Comparison of ENCODE assay signal across 11 mouse cellular contexts in the genomic region with DNA sequence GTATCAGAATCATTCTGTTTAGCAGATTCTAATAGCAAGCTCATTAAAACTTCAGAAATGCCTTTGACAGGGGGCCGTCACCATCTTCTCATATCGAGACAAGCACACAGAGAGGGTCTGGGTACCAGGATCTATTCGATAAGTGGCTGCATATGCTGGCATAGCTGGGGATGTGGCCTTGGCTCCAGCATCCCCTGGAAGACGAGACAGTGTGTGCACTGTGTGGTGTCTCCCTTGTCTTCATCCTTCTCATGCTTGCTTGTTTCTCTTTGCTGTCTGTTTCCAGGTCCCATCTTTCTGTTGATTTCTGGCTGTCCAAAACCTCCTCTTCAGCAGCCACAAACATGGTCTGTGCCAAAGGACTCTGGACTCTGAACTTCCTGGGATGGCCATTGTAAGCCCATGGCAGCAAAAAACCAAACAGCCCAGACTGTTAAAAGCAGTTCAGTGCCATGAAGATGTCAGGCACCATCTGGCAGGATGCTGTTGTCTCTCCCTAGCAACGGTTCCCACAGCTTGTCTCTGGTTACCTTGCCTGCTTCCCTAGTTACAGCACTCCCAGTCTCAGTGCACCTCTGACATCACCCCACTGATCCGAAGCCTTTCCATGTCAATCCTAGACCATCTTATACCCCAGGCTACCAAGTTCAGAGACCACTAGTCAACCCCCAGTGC. TPM values are rescaled to one million over a fixed set of nuclear protein-coding genes. Genes with fewer than 3 reads are reported as not detected.
DNase-seq lines count a peak whose midpoint lies in the region; ATAC-seq and TF ChIP-seq lines count a peak whose summit lies in the region.
"Had no signal": no experiment of that assay in that cellular context is flagged by ENCODE, and none has a peak within 500 bp of the region (broad histone marks: within the 10 kb centered on the region; RNA-seq: fewer than 3 reads in every experiment).

No protein-coding gene starts in this region.

- no peaks in the 10 kb centered on the region for H3K36me3 ChIP-seq in hindbrain, embryonic 15.5 days
- H3K36me3 ChIP-seq in midbrain, embryonic 13.5 days: no peaks in the 10 kb centered on the region
- H3K36me3 ChIP-seq: intestine, embryonic 15.5 days; liver, embryonic 15.5 days had no signal

- H3K4me3 ChIP-seq in cerebellum, adult 2 months (replicated peaks; ENCODE audit: insufficient read depth, low read depth, low read length): no peak overlapping the region
- no peak overlapping the region for H3K4me3 ChIP-seq in hindbrain, embryonic 15.5 days
- no peak overlapping the region for H3K4me3 ChIP-seq in midbrain, embryonic 13.5 days (replicated peaks)
- H3K4me3 ChIP-seq: intestine, embryonic 15.5 days; liver, embryonic 15.5 days had no signal

- no peaks in the 10 kb centered on the region for H3K27me3 ChIP-seq in cerebellum, adult 2 months (ENCODE audit: control insufficient read depth, insufficient read depth, low read length)
- H3K27me3 ChIP-seq in hindbrain, embryonic 15.5 days: no peaks in the 10 kb centered on the region
- H3K27me3 ChIP-seq in midbrain, embryonic 13.5 days: no peaks in the 10 kb centered on the region
- H3K27me3 ChIP-seq: intestine, embryonic 15.5 days; liver, embryonic 15.5 days had no signal

- peak; percentile 26 for DNase-seq in kidney, adult 9 months
- DNase-seq in kidney, adult 11 months: no peak
- peak; percentile 35 to 65 for DNase-seq in cerebellum, adult 2 months
- no peak for DNase-seq in adrenal gland, postnatal 36 days
- DNase-seq in ovary, postnatal 10 days (ENCODE audit: low spot score): no peak
- DNase-seq: gastrocnemius, postnatal 25 days had no signal

- no peak for TF ChIP-seq CTCF in cerebellum, adult 2 months (IDR thresholded peaks at IDR 0.05; ENCODE audit: borderline replicate concordance, insufficient read depth, low read depth, low read length)

- no peak for TF ChIP-seq POLR2A in cerebellum, adult 2 months (IDR thresholded peaks at IDR 0.05; ENCODE audit: borderline replicate concordance, insufficient read depth, low read length)

- WGBS in cerebellum, adult 2 months: 25% methylated on average over 6 of the region's 6 CpGs
- WGBS in hindbrain, embryonic 15.5 days: 70% methylated on average over 6 of the region's 6 CpGs
- WGBS in midbrain, embryonic 13.5 days: 76% methylated on average over 6 of the region's 6 CpGs

- no peak overlapping the region for H3K4me2 ChIP-seq in hindbrain, embryonic 15.5 days
- H3K4me2 ChIP-seq in midbrain, embryonic 13.5 days (replicated peaks): no peak overlapping the region
- H3K4me2 ChIP-seq: intestine, embryonic 15.5 days; liver, embryonic 15.5 days had no signal

- no peak overlapping the region for H3K27ac ChIP-seq in cerebellum, adult 2 months (ENCODE audit: insufficient read depth, low read length)
- H3K27ac ChIP-seq in hindbrain, embryonic 15.5 days (replicated peaks): no peak overlapping the region
- H3K27ac ChIP-seq in midbrain, embryonic 13.5 days: no peak overlapping the region
- H3K27ac ChIP-seq: intestine, embryonic 15.5 days; liver, embryonic 15.5 days had no signal

- peak; percentile 81 for ATAC-seq in hindbrain, embryonic 15.5 days (ENCODE audit: low FRiP score, low read depth)
- ATAC-seq in midbrain, embryonic 13.5 days: peak; percentile 65; the same call in 1 of the 2 replicates
- ATAC-seq in megakaryocyte-erythroid progenitor cell, adult 5-6 weeks (replicated peaks; ENCODE audit: low FRiP score, low TSS enrichment, poor library complexity, severe bottlenecking): no peak
- ATAC-seq: intestine, embryonic 15.5 days had no signal

- no peaks in the 10 kb centered on the region for H3K9me3 ChIP-seq in hindbrain, embryonic 15.5 days
- H3K9me3 ChIP-seq in midbrain, embryonic 13.5 days: no peaks in the 10 kb centered on the region
- H3K9me3 ChIP-seq: intestine, embryonic 15.5 days; liver, embryonic 15.5 days had no signal

- peaks cover 6% of the 10 kb centered on the region for H3K4me1 ChIP-seq in cerebellum, adult 2 months (ENCODE audit: control insufficient read depth, insufficient read depth, low read length)
- H3K4me1 ChIP-seq in hindbrain, embryonic 15.5 days (replicated peaks): no peaks in the 10 kb centered on the region
- H3K4me1 ChIP-seq in midbrain, embryonic 13.5 days (replicated peaks): no peaks in the 10 kb centered on the region
- H3K4me1 ChIP-seq: intestine, embryonic 15.5 days; liver, embryonic 15.5 days had no signal

- H3K9ac ChIP-seq in hindbrain, embryonic 15.5 days: no peak overlapping the region
- no peak overlapping the region for H3K9ac ChIP-seq in midbrain, embryonic 13.5 days (replicated peaks)
- H3K9ac ChIP-seq: intestine, embryonic 15.5 days; liver, embryonic 15.5 days had no signal

RNA-seq across cellular contexts. Expression of a gene that starts 56.5 kb away (rescaled TPM):
- 45.8 and 49.4 TPM in 2 replicates for polyA plus RNA-seq in cerebellum, adult 2 months (2012; rRNA removed)
- polyA plus RNA-seq in hindbrain, embryonic 15.5 days (2015; fragmentation: Nextera tagmentation; extraction: Ambion mirVana): 10.5 and 13.1 TPM in 2 replicates
- 8.0 and 10.6 TPM in 2 replicates for polyA plus RNA-seq in midbrain, embryonic 13.5 days (2015; fragmentation: Nextera tagmentation; extraction: Ambion mirVana)
- 10 to 100 TPM; 32.5 to 43.8 TPM for total RNA-seq in adrenal gland, postnatal 36 days (2021)
- total RNA-seq in megakaryocyte-erythroid progenitor cell, adult 5-6 weeks (2014; fragmentation: Nextera tagmentation): 6.3 and 7.1 TPM in 2 replicates
- total RNA-seq in megakaryocyte-erythroid progenitor cell, adult 5-6 weeks (2017): 13.8 and 19.0 TPM in 2 replicates

Comparison
In these comparisons a context has a peak if more than half of its experiments do, and no peak if none do; other contexts are left out.
1. DNase-seq: peak in kidney, adult 9 months (single experiment) and cerebellum, adult 2 months (2 of 2); none in kidney, adult 11 months (single experiment), adrenal gland, postnatal 36 days (0 of 2) and ovary, postnatal 10 days (single experiment).